Mouse (Mus musculus): Measurements from ENCODE around the gene Olfr541.

GRCm38 (mm10) chr7:140747402-140747801 lies 50.3 kb downstream of the Olfr541 start:
- no peak for TF ChIP-seq GATA1 (IDR thresholded peaks at IDR 0.05; ENCODE audit: low read length)
- TF ChIP-seq TAL1 (IDR thresholded peaks at IDR 0.05; ENCODE audit: low read length): no peak
